Mouse (Mus musculus) lung, embryonic 16.5 days (tissue): Measurements from ENCODE around the gene Mettl1. TPM values are rescaled to one million over a fixed set of nuclear protein-coding genes. Genes with fewer than 3 reads are reported as not detected.

Experiments
- ATAC-seq: fragments of 200-750 bp; cut with Nextera tagmentation; 2 replicates; pipeline ENCODE4 v1.8.0; 2017; ENCODE audit warnings: low read depth, mild to moderate bottlenecking, moderate library complexity
- H3K27ac ChIP-seq: fragments of 300-500 bp; sonication (generic); 2 replicates; pipeline ENCODE4 v1.5.1; 2014; ENCODE audit warnings: mild to moderate bottlenecking, control low read depth, low read length
- H3K27me3 ChIP-seq: fragments of 300-500 bp; sonication (generic); 2 replicates; pipeline ENCODE4 v1.6.1; 2014; ENCODE audit warnings: low read depth, low read length, mixed read lengths; ENCODE audit not compliant: control insufficient read depth, insufficient read depth
- H3K36me3 ChIP-seq: fragments of 300-500 bp; sonication (generic); 2 replicates; pipeline ENCODE4 v1.6.1; 2014; ENCODE audit warnings: low read length; ENCODE audit not compliant: control insufficient read depth, insufficient read depth
- H3K4me1 ChIP-seq: fragments of 300-500 bp; sonication (generic); replicated peaks from 2 replicates; pipeline ENCODE4 v1.6.1; 2014; ENCODE audit warnings: low read length, mixed read lengths; ENCODE audit not compliant: control insufficient read depth, insufficient read depth
- H3K4me2 ChIP-seq: fragments of 300-500 bp; sonication (generic); 2 replicates; pipeline ENCODE4 v1.6.1; 2014; ENCODE audit warnings: low read depth, low read length, control low read depth
- H3K4me3 ChIP-seq: fragments of 300-500 bp; sonication (generic); 2 replicates; pipeline ENCODE4 v1.5.1; 2014; ENCODE audit warnings: mild to moderate bottlenecking, low read length, control low read depth
- H3K9ac ChIP-seq: fragments of 300-500 bp; sonication (generic); 2 replicates; pipeline ENCODE4 v1.6.1; 2014; ENCODE audit warnings: low read length, control low read depth
- H3K9me3 ChIP-seq: fragments of 300-500 bp; sonication (generic); 2 replicates; pipeline ENCODE4 v1.6.1; 2016; ENCODE audit warnings: low read length; ENCODE audit not compliant: control insufficient read depth
- WGBS: fragments of 180-500 bp; shearing (Covaris S2); extraction: QIAGEN DNeasy Blood & Tissue Kit; methylation state at CpG from one replicate; pipeline ENCODE4 v1.1.7; 2014; 5-methylcytosine and 5-hydroxymethylcytosine counted together
- polyA plus RNA-seq: library from polyadenylated mRNA; unstranded; fragments of >200 nt; fragmentation: Nextera tagmentation; extraction: Ambion mirVana; gene quantifications from 2 replicates; pipeline ENCODE4 v1.2.1, GENCODE M21; 2015

Gene Mettl1
- polyA plus RNA-seq, 1 experiment from 2014 or later = 39.9 TPM

DNA sequence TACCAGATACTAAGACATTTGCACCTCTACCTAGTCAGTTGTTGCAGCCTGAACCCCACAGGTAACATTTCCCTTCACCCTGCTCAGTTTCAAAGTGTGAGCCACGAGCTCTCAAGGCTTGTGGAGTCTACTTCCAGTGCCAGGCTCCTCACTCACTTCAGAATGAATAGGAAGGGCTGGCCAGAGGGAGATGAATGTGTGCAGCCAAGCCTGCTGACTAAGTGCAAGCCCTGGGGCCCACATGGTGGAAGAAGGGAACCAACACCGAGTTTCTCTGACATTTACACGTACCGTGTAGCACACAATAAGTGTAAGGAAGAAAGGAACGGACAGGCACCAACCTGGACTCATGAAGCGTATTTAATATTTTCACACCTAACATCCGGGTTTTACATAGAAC is 37.4 kb upstream of the Mettl1 start:
- WGBS = 80% methylated on average over 7 of the region's 7 CpGs

GRCm38 (mm10) chr10:127016488-127016887 is 24.7 kb upstream of the Mettl1 start:
- Histone ChIP-seq H3K27me3 (no peaks in the 10 kb centered on the region), H3K4me1 (no peaks in the 10 kb centered on the region), H3K9ac (no peak overlapping the region), H3K4me2 (no peak overlapping the region), H3K27ac (no peak overlapping the region), H3K4me3 (no peak overlapping the region), H3K9me3 (no peaks in the 10 kb centered on the region), H3K36me3 (no peaks in the 10 kb centered on the region)
- WGBS = 46% methylated on average over 5 of the region's 5 CpGs
- ATAC-seq = no peak

More for the DNA sequence above, 37.4 kb upstream of the Mettl1 start:
- Histone ChIP-seq H3K4me2 (no peak overlapping the region), H3K36me3 (peaks cover 5% of the 10 kb centered on the region; the same call in 1 of the 2 replicates), H3K9ac (no peak overlapping the region), H3K27me3 (no peaks in the 10 kb centered on the region), H3K27ac (no peak overlapping the region), H3K9me3 (no peaks in the 10 kb centered on the region), H3K4me3 (no peak overlapping the region), H3K4me1 (no peaks in the 10 kb centered on the region)
- no peak for ATAC-seq

DNA sequence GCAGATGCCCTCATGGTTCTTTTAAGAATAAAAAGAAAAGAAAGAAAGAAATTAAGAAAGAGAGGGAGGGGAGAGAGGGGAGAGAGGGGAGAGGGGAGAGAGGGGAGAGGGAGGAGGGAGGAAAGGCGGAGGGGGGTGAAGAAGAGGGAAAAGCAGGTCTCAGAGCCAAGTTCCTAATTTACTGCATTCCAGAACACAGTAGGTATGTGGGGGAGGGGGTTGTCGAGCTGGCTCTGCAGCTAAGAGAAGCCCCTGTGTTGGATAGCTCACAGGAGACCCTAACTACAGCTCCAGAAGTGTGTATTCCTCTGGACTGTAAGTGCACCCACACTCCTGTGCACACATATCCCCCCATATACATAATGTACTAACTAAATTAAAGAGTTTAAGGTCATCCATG is 24.1 kb upstream of the Mettl1 start:
- no peak for ATAC-seq
- WGBS = 18% methylated on average over 2 of the region's 2 CpGs
- H3K36me3 ChIP-seq = 0 out of 2 replicates have a peak, but pooled peaks cover 3% of the 10 kb centered on the region

DNA sequence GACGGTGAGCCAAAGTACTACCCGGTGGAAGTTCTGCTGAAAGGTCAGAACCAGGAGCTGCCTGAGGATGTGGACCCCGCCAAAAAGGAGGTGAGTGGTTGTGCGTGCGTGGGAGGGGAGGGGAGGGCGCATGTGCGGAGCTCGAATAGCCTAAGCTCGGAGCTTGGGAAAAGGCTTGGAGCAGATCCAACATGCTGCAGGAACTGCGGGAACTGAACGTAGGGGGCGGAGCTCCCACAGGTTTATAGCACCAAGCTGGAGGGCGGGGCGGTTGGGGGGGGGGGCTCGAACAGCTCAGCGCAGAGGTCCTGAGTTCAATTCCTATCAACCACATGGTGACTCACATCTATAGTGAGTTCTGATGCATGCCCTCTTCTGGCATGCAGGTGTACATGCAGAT is 22.8 kb upstream of the Mettl1 start:
- H3K4me1 ChIP-seq = no peaks in the 10 kb centered on the region
- no peak for ATAC-seq
- 76% methylated on average over 16 of the region's 16 CpGs for WGBS
- no peak overlapping the region for H3K4me2 ChIP-seq
- no peaks in the 10 kb centered on the region for H3K9me3 ChIP-seq
- no peaks in the 10 kb centered on the region for H3K27me3 ChIP-seq
- H3K9ac ChIP-seq = no peak overlapping the region
- H3K27ac ChIP-seq = no peak overlapping the region
- no peak overlapping the region for H3K4me3 ChIP-seq
- peaks cover 6% of the 10 kb centered on the region for H3K36me3 ChIP-seq

More for the DNA sequence above, 24.1 kb upstream of the Mettl1 start:
- H3K4me1 ChIP-seq = no peaks in the 10 kb centered on the region
- H3K9me3 ChIP-seq = no peaks in the 10 kb centered on the region
- H3K27me3 ChIP-seq = no peaks in the 10 kb centered on the region
- no peak overlapping the region for H3K27ac ChIP-seq
- H3K4me3 ChIP-seq = no peak overlapping the region
- H3K4me2 ChIP-seq = no peak overlapping the region
- no peak overlapping the region for H3K9ac ChIP-seq

DNA sequence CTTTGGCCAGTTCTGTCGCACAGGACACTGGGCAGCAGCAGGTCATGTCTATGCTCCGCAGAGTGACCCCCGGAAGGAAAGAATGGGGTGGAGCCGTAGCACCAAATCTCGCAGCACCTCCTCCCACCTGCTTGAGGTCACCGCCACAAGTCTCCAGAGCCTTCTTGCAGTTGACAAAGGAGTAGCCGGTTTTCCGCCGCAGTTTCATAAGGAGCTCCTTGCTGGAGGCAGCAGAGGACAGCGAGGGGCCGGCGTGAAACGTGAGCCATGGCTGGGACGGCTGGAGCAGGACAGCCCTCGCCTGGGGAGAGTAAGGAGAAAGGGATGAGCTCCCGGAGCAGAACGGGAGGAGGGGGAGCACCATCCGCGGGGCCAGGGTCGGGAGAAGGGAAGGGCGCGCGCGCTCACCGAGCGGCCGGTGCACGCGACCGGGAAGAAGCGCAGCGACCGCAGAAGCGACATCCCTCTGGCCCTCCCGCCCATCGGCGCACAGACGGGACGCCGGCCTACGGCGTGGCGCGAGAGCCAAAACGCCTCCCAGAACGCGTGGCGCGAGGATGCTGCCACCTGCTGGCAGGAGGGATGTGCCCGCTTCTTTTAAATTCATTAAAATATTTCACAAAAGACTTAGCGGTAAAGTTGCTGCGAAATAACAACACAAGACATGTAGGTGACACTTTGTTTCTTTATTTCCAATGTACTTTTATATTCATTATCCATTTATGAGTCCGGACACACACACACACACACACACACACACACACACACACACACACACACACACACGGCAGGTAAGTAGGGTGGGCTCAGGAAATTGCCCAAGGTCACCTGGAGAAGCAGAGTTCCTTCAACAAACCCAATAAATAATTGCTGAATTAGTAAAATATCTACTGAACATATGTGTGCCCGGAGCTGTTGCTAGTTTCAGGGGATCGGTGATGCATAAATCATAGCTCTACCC is 10.6 kb upstream of the Mettl1 start, which contains the start of gene Tsfm:
Gene Tsfm, minus strand, starts transcription at position 505 of the 961 bp plus-strand sequence.
- H3K9me3 ChIP-seq = no peaks in the 10 kb centered on the region
- peak; percentile 92 for ATAC-seq
- WGBS = 5% methylated on average over 56 of the region's 56 CpGs
- H3K27ac ChIP-seq = peak within 1 kb of the TSS; percentile 74
- no peaks in the 10 kb centered on the region; the same call in 1 of the 2 replicates for H3K4me1 ChIP-seq
- H3K4me3 ChIP-seq = peak within 1 kb of the TSS; percentile 90
- no peaks in the 10 kb centered on the region for H3K27me3 ChIP-seq
- peaks cover 15% of the 10 kb centered on the region for H3K36me3 ChIP-seq
- peak within 1 kb of the TSS; percentile 71 for H3K4me2 ChIP-seq
- peak within 1 kb of the TSS; percentile 91 for H3K9ac ChIP-seq

DNA sequence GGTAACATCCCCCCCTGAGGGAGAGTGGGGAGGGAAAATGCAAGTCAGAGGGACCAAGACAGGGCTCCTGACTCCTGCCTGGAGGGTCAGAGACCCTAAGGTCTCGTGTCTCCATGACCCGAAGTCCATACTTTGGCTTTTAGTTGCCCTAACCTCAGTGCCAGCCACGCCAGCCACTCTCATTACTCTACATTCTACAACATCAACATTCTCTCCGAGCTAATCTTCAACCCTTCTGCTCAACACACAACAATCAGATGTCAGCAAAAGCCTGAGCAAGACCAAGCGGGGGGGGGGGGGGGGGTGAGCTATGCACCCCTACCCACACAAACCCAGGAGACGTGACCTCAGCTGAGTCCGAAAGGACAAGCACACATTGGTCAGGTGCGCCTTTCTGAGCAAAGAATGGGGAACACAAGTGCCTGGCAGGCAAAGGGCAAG is 7.9 kb upstream of the Mettl1 start:
- 75% methylated on average over 8 of the region's 8 CpGs for WGBS
- no peak overlapping the region for H3K4me2 ChIP-seq
- H3K9ac ChIP-seq = no peak overlapping the region
- no peaks in the 10 kb centered on the region; the same call in 1 of the 2 replicates for H3K27me3 ChIP-seq
- no peak overlapping the region for H3K4me3 ChIP-seq
- H3K36me3 ChIP-seq = peaks cover 3% of the 10 kb centered on the region; the same call in 1 of the 2 replicates
- H3K27ac ChIP-seq = no peak overlapping the region
- H3K9me3 ChIP-seq = no peaks in the 10 kb centered on the region
- no peak for ATAC-seq
- no peaks in the 10 kb centered on the region; the same call in 1 of the 2 replicates for H3K4me1 ChIP-seq

- no peaks in the 10 kb centered on the region; the same call in 1 of the 2 replicates for H3K27me3 ChIP-seq
- no peak for ATAC-seq
- no peaks in the 10 kb centered on the region for H3K9me3 ChIP-seq
- 0 out of 2 replicates have a peak, but pooled peaks cover 2% of the 10 kb centered on the region for H3K4me1 ChIP-seq
- no peaks in the 10 kb centered on the region for H3K36me3 ChIP-seq
- H3K27ac ChIP-seq = no peak overlapping the region
- 74% methylated on average over 12 of the region's 12 CpGs for WGBS
- no peak overlapping the region for H3K9ac ChIP-seq
- H3K4me3 ChIP-seq = no peak overlapping the region
- H3K4me2 ChIP-seq = no peak overlapping the region
Measured at GRCm38 (mm10) chr10:127036273-127036672, 4.9 kb upstream of the Mettl1 start.

GRCm38 (mm10) chr10:127037641-127038040 is 3.6 kb upstream of the Mettl1 start:
- H3K9me3 ChIP-seq = no peaks in the 10 kb centered on the region
- H3K4me3 ChIP-seq = no peak overlapping the region
- H3K9ac ChIP-seq = no peak overlapping the region
- no peaks in the 10 kb centered on the region; the same call in 1 of the 2 replicates for H3K27me3 ChIP-seq
- ATAC-seq = no peak
- peaks cover 6% of the 10 kb centered on the region for H3K4me1 ChIP-seq
- H3K4me2 ChIP-seq = no peak overlapping the region
- no peaks in the 10 kb centered on the region for H3K36me3 ChIP-seq
- H3K27ac ChIP-seq = no peak overlapping the region
- 76% methylated on average over 12 of the region's 12 CpGs for WGBS

- under 1% methylated on average over 20 of the region's 20 CpGs for WGBS
- peak; percentile 17; the same call in 1 of the 2 replicates for ATAC-seq
- peaks cover 10% of the 10 kb centered on the region for H3K4me1 ChIP-seq
- no peaks in the 10 kb centered on the region; the same call in 1 of the 2 replicates for H3K27me3 ChIP-seq
- peak overlapping the region; percentile 84 for H3K4me2 ChIP-seq
- H3K9ac ChIP-seq = peak overlapping the region; percentile 69
- H3K4me3 ChIP-seq = peak overlapping the region; percentile 90
- no peaks in the 10 kb centered on the region; the same call in 1 of the 2 replicates for H3K36me3 ChIP-seq
- no peak overlapping the region for H3K27ac ChIP-seq
- no peaks in the 10 kb centered on the region for H3K9me3 ChIP-seq
Measured at GRCm38 (mm10) chr10:127040569-127041214, 522 bp upstream of the Mettl1 start.
